8 mouse cellular contexts compared by ENCODE assay signal in the genomic region with DNA sequence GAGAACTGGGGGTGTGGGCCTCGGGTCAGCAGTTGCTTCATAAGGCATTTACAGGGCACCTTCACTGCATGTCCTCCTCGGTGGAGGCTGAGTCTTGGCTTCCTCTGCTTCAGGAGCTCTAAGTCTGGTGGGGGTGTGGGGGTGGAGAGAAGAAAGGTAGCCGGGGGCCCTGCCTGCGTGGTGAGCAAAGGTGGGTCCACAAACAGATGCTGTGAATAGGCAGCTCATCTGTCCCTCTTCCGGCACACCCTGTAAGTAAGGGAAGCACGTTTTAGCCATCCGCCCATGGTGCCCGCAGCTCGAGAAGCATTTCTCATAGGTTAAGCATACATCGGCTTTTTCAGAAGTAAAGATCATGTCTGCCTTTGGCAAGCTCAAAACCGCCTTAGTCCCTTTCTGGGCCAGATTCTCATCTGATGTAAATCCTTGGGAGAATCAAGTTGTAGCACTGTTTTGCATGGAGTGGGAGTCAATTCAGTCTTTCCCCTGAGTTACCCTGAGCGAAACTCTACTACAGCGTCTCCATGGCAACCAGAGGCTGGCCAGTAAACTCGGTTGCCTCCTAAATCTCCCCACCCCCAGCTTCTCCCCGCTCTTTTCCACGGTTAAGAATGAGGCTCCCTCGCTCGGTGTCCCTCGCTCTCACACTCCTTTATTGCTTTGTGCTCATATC.
DNase-seq lines count a peak whose midpoint lies in the region; ATAC-seq and TF ChIP-seq lines count a peak whose summit lies in the region.

No protein-coding gene starts in this region.

- H3K9ac ChIP-seq in hindbrain, embryonic 13.5 days: no peak overlapping the region
- no peak overlapping the region for H3K9ac ChIP-seq in liver, embryonic 12.5 days

- peaks cover 6% of the 10 kb centered on the region for H3K36me3 ChIP-seq in embryonic facial prominence, embryonic 10.5 days (replicated peaks)
- H3K36me3 ChIP-seq in hindbrain, embryonic 13.5 days: peaks cover 8% of the 10 kb centered on the region
- H3K36me3 ChIP-seq in liver, embryonic 12.5 days: no peaks in the 10 kb centered on the region

- peaks cover 25% of the 10 kb centered on the region for H3K4me1 ChIP-seq in embryonic facial prominence, embryonic 10.5 days
- H3K4me1 ChIP-seq in hindbrain, embryonic 13.5 days (replicated peaks): peaks cover 24% of the 10 kb centered on the region
- peaks cover 14% of the 10 kb centered on the region for H3K4me1 ChIP-seq in liver, embryonic 12.5 days

- peak overlapping the region; percentile 35 for H3K4me2 ChIP-seq in hindbrain, embryonic 13.5 days
- H3K4me2 ChIP-seq in liver, embryonic 12.5 days: no peak overlapping the region

- no peaks in the 10 kb centered on the region for H3K9me3 ChIP-seq in embryonic facial prominence, embryonic 10.5 days
- no peaks in the 10 kb centered on the region for H3K9me3 ChIP-seq in hindbrain, embryonic 13.5 days
- no peaks in the 10 kb centered on the region for H3K9me3 ChIP-seq in liver, embryonic 12.5 days (replicated peaks)

- ATAC-seq in hindbrain, embryonic 13.5 days (ENCODE audit: low FRiP score): peak; percentile 75
- ATAC-seq in liver, embryonic 12.5 days: no peak

- 0 out of 2 replicates have a peak, but pooled peaks cover 9% of the 10 kb centered on the region for H3K27me3 ChIP-seq in embryonic facial prominence, embryonic 10.5 days (replicated peaks; ENCODE audit: low read depth, poor library complexity, severe bottlenecking)
- H3K27me3 ChIP-seq in hindbrain, embryonic 13.5 days: 0 out of 2 replicates have a peak, but pooled peaks cover 7% of the 10 kb centered on the region
- peaks cover 19% of the 10 kb centered on the region for H3K27me3 ChIP-seq in liver, embryonic 12.5 days (replicated peaks)

- no peak for TF ChIP-seq CTCF in layer of hippocampus, adult 2 months (conservative IDR thresholded peaks at IDR 0.05)

- 30% methylated on average over 19 of the region's 19 CpGs for WGBS in embryonic facial prominence, embryonic 10.5 days
- WGBS in hindbrain, embryonic 13.5 days: 21% methylated on average over 19 of the region's 19 CpGs
- 50% methylated on average over 19 of the region's 19 CpGs for WGBS in liver, embryonic 12.5 days (ENCODE audit: insufficient replicate concordance)

- DNase-seq in layer of hippocampus, adult 2 months (ENCODE audit: low spot score in 2 of 2): peak; percentile 64 to 79
- DNase-seq in layer of hippocampus, adult 11-12 months (ENCODE audit: low spot score): no peak
- DNase-seq in embryonic facial prominence, embryonic 10.5 days (ENCODE audit: low spot score): peak; percentile 69
- DNase-seq in lung, postnatal 10 days: peak; percentile 48
- peak; percentile 75 for DNase-seq in right cerebral cortex, postnatal 4 days
- no peak for DNase-seq in thymus, postnatal 14 days

- H3K4me3 ChIP-seq in layer of hippocampus, adult 2 months: no peak overlapping the region; the same call in 1 of the 2 replicates
- peak overlapping the region; percentile 32; the same call in 1 of the 2 replicates for H3K4me3 ChIP-seq in embryonic facial prominence, embryonic 10.5 days
- H3K4me3 ChIP-seq in hindbrain, embryonic 13.5 days: no peak overlapping the region
- H3K4me3 ChIP-seq in liver, embryonic 12.5 days: no peak overlapping the region

- peak overlapping the region; percentile 72 for H3K27ac ChIP-seq in layer of hippocampus, adult 2 months
- peak overlapping the region; percentile 51 for H3K27ac ChIP-seq in embryonic facial prominence, embryonic 10.5 days (replicated peaks)
- H3K27ac ChIP-seq in hindbrain, embryonic 13.5 days: peak overlapping the region; percentile 80
- no peak overlapping the region for H3K27ac ChIP-seq in liver, embryonic 12.5 days

Comparison
In these comparisons a context has a peak if more than half of its experiments do, and no peak if none do; other contexts are left out.
1. DNase-seq: peak in layer of hippocampus, adult 2 months (2 of 2), embryonic facial prominence, embryonic 10.5 days (single experiment), lung, postnatal 10 days (single experiment) and right cerebral cortex, postnatal 4 days (single experiment); none in layer of hippocampus, adult 11-12 months (single experiment) and thymus, postnatal 14 days (single experiment).